Mouse (Mus musculus): ENCODE measurements around the gene Rnf144a.

The Rnf144a gene

DNA sequence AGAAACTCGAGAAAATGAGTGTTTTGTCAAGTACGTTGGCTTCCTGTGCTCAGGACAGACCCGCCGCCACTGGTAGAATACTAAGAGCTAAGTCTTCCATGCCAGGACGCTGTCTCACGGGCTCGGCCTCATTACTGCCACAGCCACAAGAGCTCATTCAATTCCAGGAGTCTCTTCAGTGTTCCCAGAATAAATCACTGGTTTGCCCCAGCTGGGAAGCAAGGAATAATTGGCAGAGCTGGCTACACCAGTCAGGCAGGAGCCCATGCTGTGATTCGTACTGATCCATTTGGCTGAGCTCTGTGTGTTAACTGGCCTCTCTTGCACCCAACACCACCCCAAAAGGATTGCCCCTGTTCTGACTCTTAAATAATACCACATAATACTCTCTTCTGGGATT, 45.0 kb downstream of the Rnf144a start:
- DNase-seq (ENCODE audit: low spot score): no peak

DNA sequence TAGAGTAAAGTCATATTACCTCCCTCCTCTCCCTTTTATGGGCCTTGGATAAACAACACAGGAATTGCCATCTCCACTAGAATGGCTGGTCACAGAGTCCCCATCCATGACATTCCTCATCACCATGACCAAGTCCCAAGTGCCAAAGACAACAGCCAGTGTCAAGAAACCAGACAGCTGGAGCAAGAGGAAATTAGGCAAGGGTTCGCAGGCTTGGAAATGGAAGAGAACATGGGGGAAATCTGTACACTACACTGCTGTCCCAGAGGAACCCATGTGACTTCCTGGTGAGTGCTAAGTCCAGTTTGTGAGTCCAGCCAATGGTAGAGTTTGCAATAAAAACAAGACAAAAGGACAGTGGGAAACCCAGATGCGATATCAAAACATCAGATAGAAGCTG, 47.7 kb downstream of the Rnf144a start:
- no peak for DNase-seq (ENCODE audit: low spot score)

DNA sequence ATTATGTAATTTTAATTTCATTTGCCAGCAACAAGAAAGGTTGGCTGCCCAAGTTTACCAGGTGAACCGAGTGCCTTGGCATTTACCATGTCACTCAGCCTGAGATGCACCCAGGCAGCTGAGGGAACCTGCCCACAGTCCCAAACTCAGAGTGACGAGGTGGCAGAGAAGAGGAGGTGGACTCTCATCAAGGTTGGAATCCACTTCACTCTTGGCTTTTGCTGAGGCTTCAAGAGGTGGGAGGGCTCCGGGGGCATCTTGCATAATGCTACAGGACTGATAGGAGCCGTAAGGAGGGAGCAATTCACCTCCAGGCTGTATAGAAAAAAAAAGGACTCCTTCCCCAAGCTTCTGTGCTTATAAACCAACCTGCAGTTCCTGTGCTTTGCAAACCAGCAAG, 48.7 kb downstream of the Rnf144a start:
- peak; percentile 66 for DNase-seq (ENCODE audit: low spot score)

DNA sequence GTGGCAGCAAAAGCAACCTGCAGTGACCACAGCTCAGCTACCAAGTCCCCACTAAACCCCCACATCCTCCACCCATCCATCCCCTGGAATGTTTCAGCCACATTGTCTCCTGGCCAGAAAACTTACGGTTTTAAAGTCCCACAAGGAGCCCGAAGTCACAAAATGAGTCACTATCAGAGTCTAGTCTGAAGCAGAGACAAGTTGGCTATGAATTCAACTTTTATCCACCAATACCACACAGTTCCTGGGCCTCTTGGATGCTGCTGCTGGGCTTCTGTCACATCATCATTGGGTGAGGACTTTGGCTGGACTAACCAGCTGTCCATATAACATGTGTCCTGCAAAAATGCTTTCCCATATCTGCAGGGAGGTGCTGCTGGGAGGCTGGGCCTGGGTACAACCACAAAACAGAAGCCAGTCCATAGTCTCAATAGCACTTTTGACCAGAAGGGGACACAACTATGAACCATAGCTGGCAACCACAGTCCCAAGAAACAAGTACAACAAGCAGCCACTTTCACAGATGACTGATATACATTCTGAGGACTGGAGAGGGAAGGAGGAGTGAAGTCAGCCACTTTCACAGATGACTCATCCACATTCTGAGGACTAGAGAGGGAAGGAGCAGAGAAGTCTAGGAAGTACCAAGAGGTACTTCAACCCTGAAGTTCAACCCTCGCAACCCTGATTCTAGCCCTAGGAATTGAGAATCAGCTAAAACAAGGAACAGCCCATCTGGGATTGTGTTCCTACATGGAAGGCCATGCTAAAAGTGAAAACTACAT, 49.3 kb downstream of the Rnf144a start:
- DNase-seq (ENCODE audit: low spot score): peak; percentile 65

DNA sequence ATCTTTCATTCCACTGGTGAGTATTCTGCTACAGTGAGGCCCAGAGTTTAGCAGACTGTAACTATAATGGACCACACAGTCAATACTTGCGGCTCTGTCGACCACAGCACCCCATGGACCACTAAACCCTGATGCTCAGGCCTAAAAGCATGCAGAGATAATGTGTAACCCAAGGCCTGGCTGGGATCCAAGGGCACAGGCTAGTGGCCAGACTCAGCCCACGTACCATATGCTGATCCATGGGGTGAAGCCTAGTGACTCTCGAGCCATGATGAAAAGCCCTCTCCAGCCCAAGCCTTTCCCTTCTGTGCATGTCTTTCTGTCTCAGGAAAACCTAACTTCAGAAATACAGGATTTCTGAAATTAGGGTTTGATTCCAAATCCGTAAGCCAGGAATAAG, 50.2 kb downstream of the Rnf144a start:
- no peak for DNase-seq (ENCODE audit: low spot score)

DNA sequence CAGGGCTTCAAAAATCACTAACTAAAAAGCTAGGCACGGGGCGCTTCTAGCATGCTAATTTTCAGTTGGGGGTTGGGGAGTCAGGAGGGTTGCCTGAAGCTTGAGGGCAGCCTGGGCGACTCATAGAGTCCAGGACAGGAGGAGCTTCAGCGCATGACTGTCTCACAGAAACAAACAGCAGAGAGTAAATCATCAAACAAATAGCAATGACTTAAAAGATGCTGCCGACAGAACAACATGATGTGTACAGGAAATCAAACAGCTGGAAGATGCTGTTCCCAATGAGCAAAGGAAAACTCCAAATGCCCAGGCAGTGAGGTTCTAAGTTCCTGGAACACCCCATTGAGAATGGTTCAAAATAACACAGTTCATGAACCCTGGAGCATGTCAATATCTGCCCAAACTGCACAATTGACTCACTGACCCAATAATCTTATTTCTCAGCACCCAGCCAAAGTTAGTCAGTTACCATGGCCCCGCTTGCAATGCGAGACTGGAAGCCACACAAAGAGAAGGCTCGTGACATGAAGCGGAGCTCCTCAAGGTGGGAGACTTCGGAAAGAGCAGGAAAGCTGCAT, 54.0 kb downstream of the Rnf144a start:
- DNase-seq (ENCODE audit: low spot score): peak; percentile 54

DNA sequence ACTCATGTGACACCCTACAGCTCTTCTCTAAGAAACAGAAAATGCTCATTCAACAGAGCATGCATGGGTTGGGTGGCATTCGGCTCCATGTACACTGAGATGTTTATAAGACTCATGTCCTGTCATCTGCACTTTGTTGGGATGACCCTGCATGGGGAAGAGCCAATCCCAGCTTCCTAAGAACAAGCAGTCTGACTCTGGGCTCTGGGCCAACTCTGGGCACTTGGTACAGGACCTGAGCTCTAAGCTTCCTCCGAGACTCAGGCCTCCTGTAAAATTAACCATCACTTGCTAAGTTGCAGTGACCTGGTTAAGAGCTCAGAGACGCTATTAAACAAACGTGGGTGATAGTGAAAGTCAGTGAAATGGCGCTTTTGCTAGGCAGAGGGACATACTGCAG, 55.2 kb downstream of the Rnf144a start:
- DNase-seq (ENCODE audit: low spot score): peak; percentile 83

DNA sequence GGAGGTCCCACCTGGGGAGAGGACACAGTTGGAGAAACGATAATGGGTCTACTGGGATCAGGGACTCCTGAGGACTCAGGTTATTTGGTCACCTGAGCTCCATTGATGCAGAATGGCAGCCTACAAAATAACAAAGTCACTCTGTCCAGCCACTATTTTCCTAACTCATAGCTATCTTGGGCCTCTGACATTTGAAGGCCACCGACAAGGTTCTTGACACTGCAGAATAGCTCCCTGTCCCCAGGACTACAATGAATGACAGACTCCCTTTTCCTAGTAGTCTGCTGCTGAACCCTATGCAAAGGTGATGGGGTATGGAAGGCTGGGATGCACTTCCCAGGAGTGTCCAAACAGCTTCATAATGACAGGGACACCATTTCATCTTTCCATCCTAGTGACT, 55.8 kb downstream of the Rnf144a start:
- no peak for DNase-seq (ENCODE audit: low spot score)

DNA sequence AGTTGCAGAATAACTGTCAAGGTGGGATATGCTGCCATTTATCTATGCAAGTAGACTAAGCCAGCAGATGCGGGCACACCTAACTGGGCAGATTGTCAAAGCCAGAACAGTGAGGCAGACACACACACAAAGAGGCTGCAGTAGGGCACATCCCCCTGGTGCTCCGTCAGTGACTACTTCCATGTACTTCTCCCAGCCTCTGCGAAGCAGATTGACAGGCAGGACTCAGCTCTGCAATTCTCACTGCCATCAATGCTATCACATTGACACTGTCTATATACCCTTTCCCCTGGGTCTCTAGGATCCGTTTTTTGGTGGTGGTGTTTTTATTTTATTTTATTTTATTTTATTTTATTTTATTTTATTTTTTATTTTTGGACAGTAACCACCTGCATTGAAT, 57.8 kb downstream of the Rnf144a start:
- no peak for DNase-seq (ENCODE audit: low spot score)

DNA sequence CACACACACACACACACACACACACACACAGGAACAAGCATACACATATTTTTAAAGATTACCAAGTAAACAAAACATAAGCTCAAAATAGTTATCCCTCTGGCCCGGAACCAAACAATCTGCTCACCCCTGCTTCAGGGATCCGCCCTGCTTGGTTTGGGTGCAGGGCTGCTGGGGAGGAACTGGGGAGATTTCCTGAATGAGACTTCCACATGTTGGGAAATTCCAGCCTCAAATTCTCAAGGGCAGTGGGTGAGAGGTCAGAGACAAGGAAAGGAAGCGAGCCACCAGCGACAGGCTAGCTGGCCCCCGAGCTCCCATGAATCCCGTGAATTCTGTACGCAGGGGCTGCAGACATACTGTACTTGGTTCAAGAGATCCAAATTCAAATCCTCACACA, 58.9 kb downstream of the Rnf144a start:
- DNase-seq (ENCODE audit: low spot score): peak; percentile 64

DNA sequence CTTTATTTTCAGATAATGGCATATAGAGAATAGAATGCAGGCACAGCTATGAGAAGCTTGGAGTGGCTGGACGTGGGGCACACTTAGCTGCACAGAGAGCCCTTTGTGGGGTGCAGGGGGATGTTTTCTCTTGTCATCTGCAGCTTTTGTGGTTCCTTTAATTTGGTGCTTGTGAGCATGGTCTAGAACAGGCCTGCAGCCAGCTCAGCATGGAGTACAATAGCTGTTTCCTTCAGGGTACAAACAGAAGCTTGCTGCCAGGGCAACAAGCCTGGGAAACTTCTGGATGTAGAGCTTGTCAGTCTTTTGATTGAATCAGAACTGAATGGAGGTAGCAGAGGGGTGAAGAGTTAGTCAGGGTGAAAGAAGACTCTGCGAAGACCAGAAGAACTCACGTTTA, 63.7 kb downstream of the Rnf144a start:
- DNase-seq (ENCODE audit: low spot score): peak; percentile 23

DNA sequence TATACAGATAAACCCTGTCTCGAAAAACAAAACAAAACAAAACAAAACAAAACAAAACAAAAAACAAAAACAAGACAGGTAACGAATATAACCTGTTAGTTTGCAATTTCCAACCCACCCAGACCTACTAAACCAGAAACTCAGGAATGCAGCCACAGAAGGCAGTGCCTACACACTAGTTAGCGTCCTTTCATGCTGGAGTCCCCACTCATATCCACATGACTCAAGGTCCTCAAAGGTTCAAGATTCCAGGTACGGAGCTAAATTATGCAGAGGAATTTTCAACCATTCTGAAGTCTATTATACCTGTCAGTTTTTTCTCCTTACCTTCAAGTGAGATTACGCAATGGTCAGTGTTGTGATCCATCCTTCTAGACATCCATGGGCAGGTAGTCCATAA, 70.6 kb downstream of the Rnf144a start:
- no peak for DNase-seq (ENCODE audit: low spot score)

DNA sequence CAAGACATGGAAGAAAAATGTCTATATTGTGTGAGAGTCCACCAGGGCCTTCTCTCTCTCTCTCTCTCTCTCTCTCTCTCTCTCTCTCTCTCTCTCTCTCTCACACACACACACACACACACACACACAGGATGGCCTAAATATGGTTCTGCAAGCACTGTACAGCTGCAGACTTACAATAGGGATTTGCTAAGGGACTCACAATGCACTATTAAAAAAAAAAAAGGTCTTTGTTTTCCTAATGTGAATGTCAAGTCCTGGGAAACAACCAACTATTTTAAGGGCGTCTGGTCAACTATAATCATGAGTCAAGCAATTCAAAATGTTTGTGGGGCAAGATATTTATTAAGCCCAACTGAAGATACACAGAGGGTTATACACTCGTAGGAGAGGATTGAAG, 71.9 kb downstream of the Rnf144a start:
- no peak for DNase-seq (ENCODE audit: low spot score)

DNA sequence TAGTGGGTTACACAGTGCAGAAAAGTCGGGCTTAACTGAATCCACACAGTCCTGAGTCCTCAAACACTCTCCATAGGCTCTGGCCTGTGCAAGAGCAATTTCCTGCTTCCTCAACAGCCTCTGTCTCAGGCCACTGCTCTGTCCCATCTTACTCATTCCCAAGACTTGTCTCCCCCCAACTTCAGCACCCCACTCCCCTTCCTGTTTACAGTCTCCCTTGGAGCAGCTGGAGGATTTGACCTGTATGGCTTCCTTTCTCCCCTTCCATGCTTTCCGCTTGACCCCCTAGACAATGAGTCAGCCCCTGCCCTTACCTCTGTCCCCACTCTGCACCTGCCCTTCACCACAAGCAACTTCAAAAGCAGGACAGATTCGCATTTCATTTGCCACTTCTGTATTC, 72.4 kb downstream of the Rnf144a start:
- DNase-seq (ENCODE audit: low spot score): peak; percentile 19

DNA sequence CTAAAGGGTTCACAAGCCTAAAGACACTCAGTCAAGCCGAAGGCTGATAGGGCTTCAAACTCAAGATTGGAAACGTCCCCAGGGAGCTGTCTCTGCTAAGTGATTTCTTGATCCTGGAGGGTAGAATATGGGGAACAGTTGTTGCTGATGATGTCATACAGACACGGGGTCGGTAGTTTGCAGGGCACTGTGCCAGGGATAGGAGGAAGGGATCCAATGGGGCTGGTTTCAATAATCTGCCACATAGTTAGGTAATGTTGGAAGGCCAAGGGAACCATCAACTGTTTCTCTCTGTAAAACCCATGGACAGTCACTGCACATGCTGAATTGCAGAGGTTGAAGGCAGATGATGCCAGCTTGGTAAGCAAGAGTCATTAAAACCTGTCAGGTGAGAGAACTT, 73.0 kb downstream of the Rnf144a start:
- DNase-seq (ENCODE audit: low spot score): no peak

DNA sequence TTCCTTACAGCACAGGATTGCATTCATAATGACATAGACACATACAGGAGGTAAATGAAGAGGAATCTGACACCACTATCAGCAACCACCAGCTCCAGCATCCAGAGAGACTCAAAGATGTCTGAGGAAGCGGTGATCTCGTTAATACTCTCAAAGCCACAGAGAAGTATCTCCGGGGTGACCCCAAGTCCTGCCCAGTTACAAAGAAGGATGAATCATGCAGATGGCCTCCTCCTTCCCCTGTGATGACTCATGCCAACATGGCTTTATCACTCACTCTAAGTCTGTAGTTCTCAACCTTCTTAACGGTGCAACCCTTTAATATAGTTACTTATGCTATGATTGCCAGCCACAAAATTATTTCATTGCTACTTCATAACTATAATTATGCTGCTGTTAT, 74.4 kb downstream of the Rnf144a start:
- no peak for DNase-seq (ENCODE audit: low spot score)

DNA sequence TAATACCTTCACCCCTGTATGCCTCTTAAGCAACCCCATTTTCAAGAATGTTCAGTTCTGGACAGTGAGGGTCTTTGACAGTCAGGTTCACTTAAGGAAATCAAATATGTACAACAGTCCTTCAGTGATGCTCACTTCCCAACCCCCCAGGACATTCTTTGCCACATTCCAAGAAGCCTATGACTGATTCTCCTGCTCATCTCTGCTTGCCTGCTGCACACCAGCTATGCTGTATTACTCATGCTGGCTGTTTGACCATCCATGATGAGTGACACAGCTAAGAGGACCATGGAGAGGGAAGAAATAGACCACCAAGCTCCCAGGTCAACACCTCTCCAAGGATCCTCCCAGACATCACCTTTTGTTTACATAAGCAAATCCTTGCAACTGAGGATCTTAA, 75.2 kb downstream of the Rnf144a start:
- DNase-seq (ENCODE audit: low spot score): no peak

DNA sequence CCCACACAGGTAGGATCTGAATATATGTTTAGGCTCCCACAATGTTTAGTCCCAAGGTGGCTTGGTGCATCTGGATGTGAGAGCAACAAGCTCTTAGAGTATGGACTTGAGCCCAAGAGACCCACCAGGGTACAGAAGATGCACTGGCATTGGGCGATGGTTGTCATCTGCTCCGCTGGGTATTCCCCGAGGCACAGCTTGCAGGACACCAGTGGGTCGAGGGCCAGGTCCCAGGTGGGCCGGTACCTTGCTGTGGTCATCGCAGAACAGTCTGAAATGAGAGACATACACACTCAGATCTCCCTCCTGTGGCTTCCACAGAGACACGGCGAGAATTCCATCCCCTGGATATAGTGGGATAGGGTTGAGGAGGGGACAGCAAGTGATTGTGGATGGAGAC, 75.9 kb downstream of the Rnf144a start:
- no peak for DNase-seq (ENCODE audit: low spot score)

DNA sequence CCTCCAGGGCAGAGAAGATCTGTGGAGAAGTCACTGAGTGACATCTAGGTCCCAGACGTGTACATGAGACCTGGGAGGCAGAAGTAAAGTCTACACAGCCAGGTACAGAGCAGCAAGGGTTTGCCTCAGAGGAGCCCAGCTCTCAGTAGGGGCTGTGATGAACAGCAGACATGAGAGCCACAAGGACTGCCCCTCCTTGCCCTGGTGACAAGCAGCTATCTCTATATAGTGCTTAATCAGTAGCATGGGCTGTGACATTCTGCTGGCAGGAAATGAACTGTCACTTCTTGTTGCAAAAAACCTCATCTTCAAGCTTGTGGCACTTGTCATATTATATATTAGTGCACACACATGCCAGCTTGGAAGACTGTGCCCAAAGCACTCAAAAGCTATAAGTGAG, 81.4 kb downstream of the Rnf144a start:
- DNase-seq (ENCODE audit: low spot score): no peak

DNA sequence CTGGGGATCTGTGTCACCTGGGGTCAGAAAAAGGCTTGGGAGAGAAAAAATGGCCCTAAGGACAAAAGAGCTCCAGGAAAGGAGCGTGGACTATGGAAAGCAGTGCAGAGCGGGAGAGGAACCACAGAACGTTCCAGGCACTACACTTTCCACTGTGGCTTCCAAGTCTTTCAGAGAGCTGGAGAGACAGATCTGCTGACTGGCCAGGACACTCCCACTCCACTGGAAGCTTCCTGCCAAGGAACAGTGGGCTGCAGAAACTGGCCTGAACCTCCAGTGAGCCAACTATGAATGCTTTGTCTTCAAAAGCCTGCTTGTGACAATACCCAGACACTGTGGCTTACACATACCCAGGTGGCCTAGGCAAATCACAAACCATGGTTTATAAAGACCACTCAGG, 84.0 kb downstream of the Rnf144a start:
- DNase-seq (ENCODE audit: low spot score): peak; percentile 72

DNA sequence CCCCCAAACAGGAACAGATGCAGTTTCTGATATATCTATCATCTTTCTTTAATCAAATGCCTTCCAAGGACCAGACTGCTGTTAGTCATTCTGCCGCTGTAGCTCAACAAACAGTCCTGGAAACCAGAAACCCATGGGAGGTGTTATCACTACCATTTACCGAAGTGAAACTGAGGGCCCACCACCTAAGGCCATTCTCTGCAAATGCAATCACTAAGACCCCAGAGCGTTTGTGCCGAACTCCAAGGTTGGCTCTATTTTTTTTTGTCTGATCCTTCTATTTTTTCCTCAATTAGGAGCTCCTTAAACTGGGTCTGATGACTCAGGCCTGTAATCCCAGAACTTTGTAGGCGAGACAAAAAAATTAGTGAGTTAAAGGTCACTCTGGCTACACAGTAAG, 85.3 kb downstream of the Rnf144a start:
- DNase-seq (ENCODE audit: low spot score): no peak

DNA sequence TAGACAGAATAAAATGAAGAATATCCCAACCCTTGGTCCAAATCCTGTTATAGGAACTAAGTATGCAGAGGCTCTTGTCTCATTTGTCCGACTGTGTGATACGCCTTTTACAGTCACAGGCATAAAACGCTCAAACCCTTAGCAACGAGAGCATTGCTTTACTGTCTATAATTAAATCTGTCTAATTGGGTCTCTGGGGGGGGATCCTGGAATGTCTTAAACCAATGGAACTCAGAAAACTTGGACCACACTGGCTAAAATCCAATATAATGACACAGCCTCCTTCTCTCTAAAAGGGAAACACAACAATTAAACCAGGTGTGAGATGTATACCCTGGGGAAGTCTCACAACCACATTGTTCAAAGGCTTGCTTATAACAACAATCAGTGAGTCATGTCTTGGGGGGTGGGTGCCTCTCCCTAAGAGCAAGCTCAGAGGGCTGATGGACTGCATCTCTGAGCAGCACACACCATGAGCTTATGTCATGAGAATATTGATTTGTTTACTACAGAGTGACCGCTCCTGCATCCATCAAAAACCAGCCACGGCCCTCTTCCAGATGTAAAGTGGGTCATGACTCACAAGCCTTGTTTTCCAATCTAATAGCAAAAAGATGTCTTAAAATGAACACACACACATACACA, 85.9 kb downstream of the Rnf144a start:
- no peak for DNase-seq (ENCODE audit: low spot score)

DNA sequence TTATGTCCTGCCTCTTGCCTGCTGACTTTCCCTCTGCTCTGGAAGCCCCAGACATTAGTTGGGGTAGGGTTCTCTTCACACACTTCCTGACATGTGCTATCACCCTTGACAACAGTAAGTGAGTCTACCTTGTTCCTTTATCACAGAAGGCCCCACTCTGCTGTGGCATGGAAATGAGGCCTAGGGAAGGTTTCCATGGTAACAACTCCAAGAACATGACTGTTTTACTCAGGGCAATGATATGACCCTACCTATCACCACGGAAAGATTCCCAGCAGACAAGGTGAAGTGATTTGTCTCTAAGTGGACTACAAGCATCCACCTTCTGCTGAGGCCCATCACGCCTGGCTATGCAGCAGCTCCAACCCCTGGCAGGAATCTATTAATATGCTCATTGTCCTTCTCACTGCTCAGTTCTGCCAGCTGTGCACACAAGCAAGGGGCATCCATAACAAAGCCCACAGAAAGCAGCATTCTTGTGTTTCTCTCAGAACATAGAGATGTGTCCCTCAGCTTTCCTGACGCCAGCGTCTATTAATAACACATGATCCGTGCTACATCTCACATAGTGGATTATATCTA, 91.2 kb downstream of the Rnf144a start:
- no peak for DNase-seq (ENCODE audit: low spot score)
